Mouse (Mus musculus) spleen, adult 2 months (tissue): ENCODE measurements around the gene Zfhx3. TPM values are rescaled to one million over a fixed set of nuclear protein-coding genes. Genes with fewer than 3 reads are reported as not detected.

ENCODE experiments used
- DNase-seq, 2 experiments: peaks; one replicate each; pipeline versions ENCODE4 v3.0.0 to v3.0.0-alpha.2; 2012 to 2021; ENCODE audit warnings: low spot score in 2 of 2, low read depth in 1 of 2
- H3K27ac ChIP-seq: fragments of 200-500 bp; 2 replicates; pipeline ENCODE4 v1.5.1; 2012; ENCODE audit warnings: low read length, inconsistent platforms; ENCODE audit not compliant: insufficient read depth
- H3K27me3 ChIP-seq: fragments of 200-500 bp; 2 replicates; pipeline ENCODE4 v1.6.1; 2012; ENCODE audit warnings: mild to moderate bottlenecking, moderate library complexity, low read length, inconsistent platforms; ENCODE audit not compliant: control insufficient read depth, insufficient read depth
- H3K36me3 ChIP-seq: fragments of 200-500 bp; 2 replicates; pipeline ENCODE4 v1.6.1; 2012; ENCODE audit warnings: mild to moderate bottlenecking, low read length, inconsistent platforms; ENCODE audit not compliant: control insufficient read depth, insufficient read depth
- H3K4me1 ChIP-seq: fragments of 200-500 bp; 2 replicates; pipeline ENCODE4 v1.6.1; 2011; ENCODE audit warnings: inconsistent platforms; ENCODE audit not compliant: control insufficient read depth, insufficient read depth, insufficient read length
- H3K4me3 ChIP-seq: fragments of 200-500 bp; 2 replicates; pipeline ENCODE4 v1.5.1; 2011; ENCODE audit warnings: mild to moderate bottlenecking, inconsistent platforms; ENCODE audit not compliant: insufficient read depth, insufficient read length; ENCODE audit errors: extremely low read depth
- CTCF ChIP-seq: fragments of 200-500 bp; IDR thresholded peaks from 2 replicates; pipeline ENCODE4 v1.5.1; 2011; ENCODE audit warnings: mild to moderate bottlenecking, inconsistent platforms; ENCODE audit not compliant: insufficient read depth, insufficient read length, insufficient replicate concordance; ENCODE audit errors: extremely low read depth
- POLR2A ChIP-seq: fragments of 200-500 bp; IDR thresholded peaks from 2 replicates; pipeline ENCODE4 v1.6.1; 2011; ENCODE audit warnings: low read depth, low read length, inconsistent platforms
- WGBS: fragments of 180-500 bp; shearing (Covaris S2); methylation state at CpG from one replicate; pipeline ENCODE4 v1.1.7; 2018; 5-methylcytosine and 5-hydroxymethylcytosine counted together
- polyA plus RNA-seq: library from polyadenylated mRNA; depleted of rRNA; stranded (reverse); fragments of >200 nt; gene quantifications from 2 replicates; pipeline ENCODE4 v1.2.3, GENCODE M21; 2012

Zfhx3 gene
- polyA plus RNA-seq, 1 experiment: 1.5 TPM

DNA sequence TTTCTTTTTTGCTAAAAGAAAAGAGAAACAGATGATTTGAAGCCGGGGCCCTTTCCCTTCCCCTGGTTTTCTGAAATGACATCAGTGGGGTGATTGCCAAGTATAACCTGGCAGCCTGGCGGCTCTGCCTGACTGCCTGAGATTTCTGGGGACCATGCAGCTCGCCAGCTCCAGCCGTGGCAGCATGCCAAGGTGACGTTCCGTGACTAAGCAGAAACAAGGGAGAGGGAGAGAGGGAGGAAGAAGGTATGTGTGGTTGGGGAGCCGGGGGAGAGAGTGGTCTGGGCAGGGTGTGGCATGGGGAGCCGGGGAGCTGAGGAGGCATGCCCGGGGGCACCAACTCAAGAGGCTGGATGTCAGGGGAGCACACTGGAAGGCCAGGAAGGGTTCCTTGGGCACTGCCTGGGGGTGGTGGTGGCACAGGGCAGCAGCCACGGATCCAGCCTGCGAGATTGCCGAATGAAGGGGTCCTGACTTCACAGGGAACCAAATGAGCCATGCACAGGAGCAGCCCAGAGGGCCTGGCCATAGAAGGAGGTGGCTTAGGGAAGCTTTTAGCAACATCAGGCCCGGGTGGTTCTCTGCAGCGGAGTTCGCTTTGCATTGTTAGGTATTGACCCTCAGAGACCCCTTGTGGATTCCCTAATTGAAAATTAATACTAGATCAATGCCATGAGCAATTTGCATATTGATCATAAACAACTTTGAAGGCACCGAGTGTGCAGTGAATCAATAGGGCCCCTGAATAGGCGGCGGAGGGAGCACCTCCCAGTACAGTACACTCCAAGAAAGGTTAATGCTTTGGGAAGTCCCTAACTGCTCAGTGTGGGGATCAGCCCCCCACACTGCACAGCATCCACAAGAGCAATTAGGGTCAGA lies 954.3 kb downstream of the Zfhx3 start:
- no peak overlapping the region for H3K4me3 ChIP-seq
- H3K36me3 ChIP-seq: no peaks in the 10 kb centered on the region
- H3K27me3 ChIP-seq: no peaks in the 10 kb centered on the region
- H3K27ac ChIP-seq: no peak overlapping the region
- no peaks in the 10 kb centered on the region for H3K4me1 ChIP-seq
- DNase-seq: no peak
- WGBS: 46% methylated on average over 18 of the region's 18 CpGs
- TF ChIP-seq POLR2A: no peak
- TF ChIP-seq CTCF: no peak

DNA sequence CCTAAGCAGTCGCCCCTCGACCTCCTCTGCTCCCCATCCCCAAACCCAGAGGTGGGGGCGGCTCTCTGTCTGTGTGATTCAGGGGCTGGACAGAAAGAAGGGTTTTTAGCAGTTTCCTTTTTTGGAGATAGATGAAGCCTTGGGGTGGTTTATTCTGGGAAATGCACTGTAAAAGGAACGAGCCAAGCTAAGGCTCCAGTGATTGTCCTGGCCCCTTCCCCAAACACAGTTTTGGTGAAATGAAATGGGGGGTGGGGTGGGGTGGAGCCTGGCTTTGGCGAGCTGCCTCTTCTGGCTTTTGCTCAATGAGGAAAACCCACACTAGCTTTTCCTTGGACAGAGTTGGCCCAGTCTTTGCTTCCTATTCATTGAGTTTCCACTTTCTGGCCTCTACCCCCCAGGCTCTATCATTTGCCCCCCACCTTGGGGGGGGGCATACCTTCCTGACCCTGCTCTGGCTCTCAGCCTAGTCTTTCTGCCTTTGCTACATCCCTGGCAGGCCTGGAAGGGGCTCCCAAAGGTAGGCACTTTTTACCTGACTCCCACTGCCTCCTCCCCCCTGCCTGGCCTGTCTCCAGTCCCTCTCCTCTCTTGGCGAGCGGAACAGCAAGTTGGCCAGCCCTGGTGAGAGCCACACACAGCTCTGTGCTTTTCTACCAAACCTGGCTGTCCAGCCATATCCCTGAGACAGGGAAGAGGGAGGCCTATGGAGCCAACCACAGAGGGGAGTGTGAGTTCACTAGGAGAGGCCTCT lies 955.1 kb downstream of the Zfhx3 start:
- WGBS: 67% methylated on average over 7 of the region's 7 CpGs
- no peak overlapping the region for H3K4me3 ChIP-seq
- no peaks in the 10 kb centered on the region for H3K36me3 ChIP-seq
- no peak overlapping the region for H3K27ac ChIP-seq
- no peak for TF ChIP-seq POLR2A
- no peak for TF ChIP-seq CTCF
- no peaks in the 10 kb centered on the region for H3K27me3 ChIP-seq
- H3K4me1 ChIP-seq: no peaks in the 10 kb centered on the region
- no peak for DNase-seq

DNA sequence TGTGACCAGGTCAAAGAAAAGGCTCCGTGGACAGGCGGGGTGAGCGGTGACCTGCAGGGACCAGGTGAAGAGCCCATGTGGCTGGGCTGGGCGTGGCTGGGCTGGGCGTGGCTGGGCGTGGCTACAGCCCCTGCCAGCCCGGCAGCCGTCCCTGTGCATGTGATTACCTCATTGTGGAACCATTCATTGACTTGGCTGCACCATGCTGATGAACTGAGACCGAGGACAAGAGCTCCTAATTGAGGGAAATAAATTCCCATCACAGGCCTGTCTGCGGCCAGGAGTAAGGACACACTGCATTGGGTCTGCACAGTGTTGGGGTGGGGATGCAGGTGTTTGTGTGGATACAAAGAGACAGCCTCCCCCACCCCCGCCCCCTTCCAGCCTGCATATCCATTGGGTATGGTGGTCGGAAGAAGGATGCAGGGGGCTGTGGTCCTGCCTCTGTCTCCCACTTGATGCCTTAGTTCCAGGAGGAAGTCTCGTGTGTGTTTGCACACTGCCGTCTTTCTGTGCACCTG lies 956.9 kb downstream of the Zfhx3 start:
- TF ChIP-seq CTCF (no peak), POLR2A (no peak)
- Histone ChIP-seq H3K4me3 (no peak overlapping the region), H3K27me3 (no peaks in the 10 kb centered on the region), H3K36me3 (no peaks in the 10 kb centered on the region), H3K4me1 (no peaks in the 10 kb centered on the region), H3K27ac (no peak overlapping the region)
- 90% methylated on average over 14 of the region's 14 CpGs for WGBS
- DNase-seq: no peak

DNA sequence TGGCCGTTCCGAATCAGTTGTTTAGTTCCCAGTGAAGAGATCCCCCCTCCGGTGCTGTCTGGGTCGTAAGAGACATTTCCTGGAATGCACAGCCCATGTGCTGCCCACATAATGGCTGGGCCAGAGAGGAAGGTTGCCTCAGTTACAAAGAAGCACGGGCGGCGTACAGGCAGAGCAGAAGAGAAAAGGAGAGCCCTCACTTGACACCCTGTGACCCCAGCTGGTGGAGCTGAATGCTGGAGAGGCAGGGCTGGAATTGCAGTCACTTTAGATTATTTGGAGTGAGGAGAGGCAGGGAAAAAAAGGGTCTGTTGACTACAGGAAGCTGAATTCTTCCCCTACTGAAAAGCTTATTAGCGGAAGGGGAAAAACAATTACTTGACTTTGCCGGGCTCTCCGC lies 958.1 kb downstream of the Zfhx3 start:
- H3K36me3 ChIP-seq: no peaks in the 10 kb centered on the region
- no peaks in the 10 kb centered on the region for H3K27me3 ChIP-seq
- H3K27ac ChIP-seq: no peak overlapping the region
- DNase-seq: no peak
- no peaks in the 10 kb centered on the region for H3K4me1 ChIP-seq
- 91% methylated on average over 10 of the region's 10 CpGs for WGBS
- TF ChIP-seq POLR2A: no peak
- TF ChIP-seq CTCF: no peak
- no peak overlapping the region for H3K4me3 ChIP-seq

DNA sequence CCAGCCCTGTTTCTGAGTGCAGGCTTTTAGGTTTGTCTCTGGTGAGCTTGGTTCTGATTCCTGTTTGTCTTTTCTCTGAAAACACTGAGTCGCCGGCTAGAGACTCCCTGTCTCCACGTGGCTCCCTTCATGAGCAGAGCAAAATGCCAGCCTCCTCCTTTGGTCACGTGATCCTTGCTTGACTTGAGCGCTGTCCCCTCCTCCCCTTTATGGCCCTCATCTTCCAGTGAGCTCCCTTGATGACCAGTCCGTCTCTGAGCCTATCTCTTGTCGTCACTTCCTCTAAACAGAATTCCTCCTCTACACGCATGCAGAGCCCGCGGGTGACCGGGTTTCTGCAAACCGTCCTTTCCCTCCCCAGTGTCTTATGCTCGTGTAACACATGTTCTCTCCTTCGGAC lies 958.8 kb downstream of the Zfhx3 start:
- no peaks in the 10 kb centered on the region for H3K36me3 ChIP-seq
- no peak for TF ChIP-seq POLR2A
- TF ChIP-seq CTCF: no peak
- H3K27me3 ChIP-seq: no peaks in the 10 kb centered on the region
- no peak overlapping the region for H3K4me3 ChIP-seq
- DNase-seq: no peak
- H3K4me1 ChIP-seq: no peaks in the 10 kb centered on the region
- H3K27ac ChIP-seq: no peak overlapping the region
- 85% methylated on average over 14 of the region's 14 CpGs for WGBS

DNA sequence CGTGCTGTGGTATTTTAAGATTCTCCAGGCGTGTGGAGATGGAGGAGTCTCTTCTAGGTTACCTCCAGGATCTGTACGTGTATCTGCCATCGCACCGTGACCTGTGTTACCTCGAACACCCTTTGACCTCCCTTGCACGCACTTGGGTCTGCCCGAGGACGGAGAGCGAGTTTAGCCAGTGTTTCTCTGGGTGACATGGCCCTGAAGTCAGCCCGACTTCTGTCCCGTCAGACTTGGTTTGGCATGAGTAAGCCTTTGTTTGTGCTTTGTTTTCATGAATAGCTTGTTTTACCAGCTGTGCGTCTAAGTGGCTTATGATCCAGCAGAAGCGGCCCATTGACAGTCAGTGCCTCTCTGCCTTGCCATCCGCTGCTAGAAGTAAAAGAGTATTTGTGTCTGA lies 961.1 kb downstream of the Zfhx3 start:
- 90% methylated on average over 15 of the region's 15 CpGs for WGBS
- Histone ChIP-seq H3K27ac (no peak overlapping the region), H3K27me3 (no peaks in the 10 kb centered on the region), H3K4me1 (no peaks in the 10 kb centered on the region), H3K4me3 (no peak overlapping the region), H3K36me3 (no peaks in the 10 kb centered on the region)
- no peak for TF ChIP-seq POLR2A
- no peak for TF ChIP-seq CTCF
- no peak for DNase-seq
